Mouse (Mus musculus): Measurements from ENCODE around the gene Bmp2. TPM values are rescaled to one million over a fixed set of nuclear protein-coding genes. Genes with fewer than 3 reads are reported as not detected.

The Bmp2 gene
- polyA plus RNA-seq (2012; rRNA removed), result 1.6 and 1.7 TPM in 2 replicates

GRCm38 (mm10) chr2:133552031-133552841 is at the start of gene Bmp2:
Gene Bmp2 (plus strand): TSS chr2:133552159.

Measured in central nervous system, embryonic 18 days (tissue).